Mouse (Mus musculus): ENCODE data around the gene Cd300e.

- TF ChIP-seq CTCF (IDR thresholded peaks at IDR 0.05; ENCODE audit: borderline replicate concordance, insufficient read depth, low read depth, low read length) (peak; percentile 15; the same call in 1 of the 2 replicates), POLR2A (IDR thresholded peaks at IDR 0.05; ENCODE audit: borderline replicate concordance, insufficient read depth, low read length) (no peak)
These were observed 4.8 kb upstream of the Cd300e start for GRCm38 (mm10) chr11:115066768-115067167.

Data from cerebellum, adult 2 months (tissue).